Mouse (Mus musculus) intestine, embryonic 15.5 days (tissue): ENCODE results near the gene Cars2. TPM values are rescaled to one million over a fixed set of nuclear protein-coding genes. Genes with fewer than 3 reads are reported as not detected.

Experiments used
- ATAC-seq: fragments of 200-750 bp; cut with Nextera tagmentation; 2 replicates; pipeline ENCODE4 v1.8.0; 2017; ENCODE audit warnings: moderate TSS enrichment, moderate library complexity
- H3K27ac ChIP-seq: fragments of 300-500 bp; sonication (generic); 2 replicates; pipeline ENCODE4 v1.5.1; 2015; ENCODE audit warnings: mild to moderate bottlenecking, inconsistent platforms
- H3K27me3 ChIP-seq: fragments of 300-500 bp; sonication (generic); replicated peaks from 2 replicates; pipeline ENCODE4 v1.6.1; 2015; ENCODE audit warnings: inconsistent platforms
- H3K36me3 ChIP-seq: fragments of 300-500 bp; sonication (generic); 2 replicates; pipeline ENCODE4 v1.6.1; 2015; ENCODE audit warnings: inconsistent platforms
- H3K4me1 ChIP-seq: fragments of 300-500 bp; sonication (generic); replicated peaks from 2 replicates; pipeline ENCODE4 v1.6.1; 2015; ENCODE audit warnings: inconsistent platforms
- H3K4me2 ChIP-seq: fragments of 300-500 bp; sonication (generic); replicated peaks from 2 replicates; pipeline ENCODE4 v1.6.1; 2015; ENCODE audit warnings: mild to moderate bottlenecking, inconsistent platforms
- H3K4me3 ChIP-seq: fragments of 300-500 bp; sonication (generic); replicated peaks from 2 replicates; pipeline ENCODE4 v1.5.1; 2015; ENCODE audit warnings: inconsistent platforms
- H3K9ac ChIP-seq: fragments of 300-500 bp; sonication (generic); 2 replicates; pipeline ENCODE4 v1.6.1; 2015; ENCODE audit warnings: inconsistent platforms
- H3K9me3 ChIP-seq: fragments of 300-500 bp; sonication (generic); 2 replicates; pipeline ENCODE4 v1.6.1; 2016; ENCODE audit warnings: inconsistent platforms
- WGBS: fragments of 180-500 bp; shearing (Covaris S2); methylation state at CpG from one replicate; pipeline ENCODE4 v1.1.7; 2015; 5-methylcytosine and 5-hydroxymethylcytosine counted together
- polyA plus RNA-seq: library from polyadenylated mRNA; unstranded; fragments of >200 nt; fragmentation: Nextera tagmentation; extraction: Ambion mirVana; gene quantifications from 2 replicates; pipeline ENCODE4 v1.2.1, GENCODE M21; 2015

The Cars2 gene
- 26.2 and 33.1 TPM in 2 replicates for polyA plus RNA-seq

DNA sequence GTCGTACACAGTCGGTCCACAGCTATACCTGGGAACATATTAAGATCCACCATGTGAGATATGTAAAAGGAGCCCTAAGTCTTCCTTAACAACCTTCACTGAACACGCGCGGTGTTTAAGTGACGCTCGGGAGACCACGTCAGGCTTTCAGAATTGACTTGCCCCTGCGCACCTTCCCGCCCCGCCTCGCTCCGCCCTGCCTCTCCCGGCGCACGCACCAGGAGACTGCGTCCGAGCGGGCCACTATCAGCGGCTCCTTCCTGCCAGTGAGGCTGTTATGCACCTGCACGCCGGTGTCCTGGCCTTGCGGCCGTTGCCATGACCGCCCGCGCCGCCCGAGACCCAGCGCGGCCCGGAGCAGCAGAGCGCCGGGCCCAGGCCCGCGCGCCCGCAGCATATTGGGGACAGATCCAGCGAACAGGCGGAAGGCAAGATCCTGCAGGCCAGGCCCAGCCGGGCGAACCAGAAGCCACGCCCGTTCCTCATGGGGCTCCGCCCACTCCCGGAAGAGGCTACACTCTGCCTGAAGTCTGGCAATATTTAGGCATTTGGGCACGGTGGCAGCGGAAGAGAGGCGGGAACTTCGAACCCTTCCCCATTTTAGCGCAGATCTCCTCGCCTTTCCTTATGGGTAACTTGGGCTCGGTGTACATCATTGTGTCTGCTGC is at the start of gene Cars2:
Gene Cars2, minus strand, starts transcription at position 503 of the 668 bp plus-strand sequence.
- no peaks in the 10 kb centered on the region for H3K9me3 ChIP-seq
- peak; percentile 86 for ATAC-seq

DNA sequence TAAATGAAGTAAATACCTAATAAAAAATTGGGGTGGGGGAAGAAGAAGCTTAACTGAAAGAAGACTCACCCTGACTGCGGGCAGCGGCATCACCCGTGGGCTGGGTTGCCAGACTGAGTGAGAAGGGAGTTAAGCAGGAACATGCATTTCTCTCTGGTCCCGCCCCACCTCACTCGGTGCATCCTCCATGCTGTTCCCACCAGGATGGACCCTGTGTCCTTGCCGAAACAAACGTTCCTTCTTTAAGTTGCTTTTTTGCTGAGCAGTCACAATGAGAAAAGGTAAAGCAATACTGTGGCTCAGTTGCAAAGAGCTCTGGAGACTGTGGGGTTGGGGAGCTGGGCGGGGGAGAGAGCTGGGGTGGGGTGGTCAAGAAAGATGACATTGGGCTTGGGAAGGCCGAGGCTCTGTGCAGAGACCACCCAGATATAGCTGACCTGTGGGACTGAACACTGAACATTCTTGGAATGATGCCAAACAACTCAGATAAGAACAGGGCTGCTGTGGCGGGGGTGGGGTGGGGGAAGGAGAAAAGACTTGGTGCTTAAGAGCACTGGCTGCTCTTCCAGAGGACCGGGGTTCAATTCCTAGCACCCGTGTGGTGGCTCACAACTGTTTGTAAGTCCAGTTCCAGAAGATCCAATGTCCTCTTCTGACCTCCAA is 42.8 kb upstream of the Cars2 start:
- no peaks in the 10 kb centered on the region for H3K36me3 ChIP-seq
- H3K27ac ChIP-seq, result no peak overlapping the region
- H3K4me2 ChIP-seq, result no peak overlapping the region
- H3K9me3 ChIP-seq, result no peaks in the 10 kb centered on the region
- no peaks in the 10 kb centered on the region for H3K27me3 ChIP-seq
- H3K4me3 ChIP-seq, result no peak overlapping the region
- peak; percentile 39; the same call in 1 of the 2 replicates for ATAC-seq
- WGBS, result 57% methylated on average over 12 of the region's 12 CpGs
- H3K9ac ChIP-seq, result no peak overlapping the region
- 0 out of 2 replicates have a peak, but pooled peaks cover 6% of the 10 kb centered on the region for H3K4me1 ChIP-seq

More for the DNA sequence above, at the start of gene Cars2:
- peak within 1 kb of the TSS; percentile 81 for H3K4me2 ChIP-seq
- peaks cover 18% of the 10 kb centered on the region; the same call in 1 of the 2 replicates for H3K4me1 ChIP-seq
- H3K4me3 ChIP-seq, result peak within 1 kb of the TSS; percentile 72
- WGBS, result under 1% methylated on average over 53 of the region's 53 CpGs
- peak within 1 kb of the TSS; percentile 85 for H3K9ac ChIP-seq
- H3K36me3 ChIP-seq, result no peaks in the 10 kb centered on the region; the same call in 1 of the 2 replicates
- peak within 1 kb of the TSS; percentile 94 for H3K27ac ChIP-seq
- no peaks in the 10 kb centered on the region for H3K27me3 ChIP-seq

DNA sequence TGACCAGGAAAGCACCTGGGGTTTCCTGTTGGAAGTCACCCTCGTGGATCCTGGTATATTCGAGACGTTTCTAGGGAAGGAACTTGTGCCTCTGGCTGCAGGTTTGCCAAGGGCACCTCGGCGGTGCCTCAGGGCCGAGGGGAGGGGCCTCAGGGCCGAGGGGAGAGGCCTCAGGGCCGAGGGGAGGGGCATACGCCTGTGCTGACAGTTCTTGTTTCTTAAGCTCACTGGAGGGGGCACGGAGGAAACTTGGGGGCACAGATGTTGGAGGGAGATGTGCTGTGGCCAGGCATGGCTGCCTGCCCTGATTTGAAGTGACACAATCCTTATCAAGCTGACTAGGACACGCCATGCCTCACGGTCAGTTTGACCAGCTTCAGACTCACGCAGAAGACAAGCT is 41.7 kb upstream of the Cars2 start:
- ATAC-seq, result 0 out of 2 replicates have a peak, but pooled peaks have one; percentile 34
- no peaks in the 10 kb centered on the region for H3K36me3 ChIP-seq
- H3K4me2 ChIP-seq, result no peak overlapping the region
- no peak overlapping the region for H3K27ac ChIP-seq
- H3K4me3 ChIP-seq, result no peak overlapping the region
- H3K9ac ChIP-seq, result no peak overlapping the region
- WGBS, result 39% methylated on average over 13 of the region's 13 CpGs
- no peaks in the 10 kb centered on the region for H3K27me3 ChIP-seq
- 0 out of 2 replicates have a peak, but pooled peaks cover 6% of the 10 kb centered on the region for H3K4me1 ChIP-seq
- H3K9me3 ChIP-seq, result no peaks in the 10 kb centered on the region

DNA sequence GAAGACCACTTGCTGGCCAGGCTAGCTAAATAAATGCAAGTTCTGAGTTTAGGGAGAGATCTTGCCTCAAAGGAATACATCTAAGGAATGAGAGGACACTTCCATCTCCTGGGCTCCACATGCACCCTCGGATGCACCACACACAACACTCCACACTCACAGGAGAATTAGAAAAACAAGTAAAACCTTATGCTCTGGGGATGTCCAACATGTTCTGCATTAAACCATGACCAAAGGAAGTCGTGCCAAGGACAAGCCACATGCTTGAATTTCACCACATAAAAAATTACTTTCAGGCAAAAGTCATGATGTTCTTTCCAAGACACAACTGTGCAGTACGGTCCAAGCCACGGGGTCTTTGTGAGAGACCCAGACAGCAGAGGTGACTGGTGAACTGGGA is 41.3 kb upstream of the Cars2 start:
- Histone ChIP-seq H3K27me3 (no peaks in the 10 kb centered on the region), H3K27ac (no peak overlapping the region), H3K9ac (no peak overlapping the region), H3K36me3 (no peaks in the 10 kb centered on the region), H3K9me3 (no peaks in the 10 kb centered on the region), H3K4me2 (no peak overlapping the region), H3K4me1 (0 out of 2 replicates have a peak, but pooled peaks cover 6% of the 10 kb centered on the region), H3K4me3 (no peak overlapping the region)
- no peak for ATAC-seq
- WGBS, result 73% methylated on average over 4 of the region's 4 CpGs

DNA sequence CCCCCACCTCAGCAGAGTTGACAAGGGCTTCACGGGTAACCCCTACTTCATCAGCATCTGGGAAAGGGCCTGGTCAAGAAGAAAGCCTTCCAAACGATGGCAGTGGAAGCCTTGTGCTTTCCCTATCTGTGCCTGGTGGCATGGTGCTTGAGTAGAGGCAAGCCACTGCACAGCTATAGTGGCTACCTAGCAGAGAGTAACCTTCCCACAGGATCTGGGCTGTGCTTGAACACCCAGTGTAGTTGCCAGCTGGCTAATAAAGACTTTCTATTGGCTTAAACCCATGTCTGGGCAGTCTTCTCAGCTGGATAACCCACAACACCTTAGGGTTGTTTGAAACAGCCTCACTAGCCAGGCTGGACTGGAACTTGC is 35.8 kb upstream of the Cars2 start:
- Histone ChIP-seq H3K4me2 (no peak overlapping the region), H3K4me1 (peaks cover 13% of the 10 kb centered on the region), H3K27me3 (no peaks in the 10 kb centered on the region), H3K9me3 (no peaks in the 10 kb centered on the region), H3K4me3 (no peak overlapping the region), H3K36me3 (no peaks in the 10 kb centered on the region), H3K9ac (no peak overlapping the region), H3K27ac (peak overlapping the region; percentile 79; the same call in 1 of the 2 replicates)
- 32% methylated on average over 2 of the region's 2 CpGs for WGBS
- 0 out of 2 replicates have a peak, but pooled peaks have one; percentile 20 for ATAC-seq

DNA sequence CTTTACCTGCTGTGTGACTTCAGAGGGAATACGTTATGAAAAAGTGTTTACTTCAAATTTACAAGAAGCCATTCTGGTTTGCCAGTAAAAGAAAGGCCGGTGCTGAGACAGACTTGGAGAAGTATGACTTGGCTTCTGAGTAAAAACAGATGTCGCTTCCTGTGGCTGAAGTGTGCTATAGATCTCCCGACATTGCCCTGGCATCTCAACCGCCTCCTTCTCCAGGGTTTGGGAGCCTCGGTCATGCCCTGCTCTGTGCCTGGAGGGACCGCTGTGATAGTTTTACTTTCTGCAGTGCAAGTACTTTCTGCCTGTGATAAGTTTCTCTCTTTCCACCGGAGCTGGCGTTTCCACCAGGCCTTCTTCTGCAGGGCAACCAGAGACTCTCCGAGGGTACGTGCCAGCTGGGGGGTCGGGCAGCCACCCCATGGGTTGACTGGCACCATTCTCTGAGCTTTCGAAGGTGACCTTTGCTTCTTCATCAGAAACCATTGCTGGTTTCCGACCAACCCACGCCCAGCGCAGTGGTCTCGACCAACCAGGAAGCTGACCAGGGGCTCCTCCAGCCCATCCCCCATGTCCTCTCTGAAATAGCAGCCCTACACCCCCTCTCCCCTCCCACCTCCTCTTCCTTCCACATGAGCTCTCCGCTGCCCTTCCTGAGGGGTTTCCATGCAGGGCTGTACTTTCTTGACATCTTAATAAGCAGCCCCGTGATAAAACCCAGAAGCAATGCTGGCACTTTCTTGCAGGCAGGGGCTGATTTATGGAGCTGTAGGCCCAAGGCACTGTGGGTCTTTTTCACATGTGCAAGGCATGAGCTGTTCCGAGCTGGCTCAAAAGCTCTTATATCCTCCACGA is 35.2 kb upstream of the Cars2 start:
- Histone ChIP-seq H3K4me3 (no peak overlapping the region), H3K9me3 (no peaks in the 10 kb centered on the region), H3K27me3 (no peaks in the 10 kb centered on the region), H3K4me2 (peak overlapping the region; percentile 52), H3K27ac (peak overlapping the region; percentile 79), H3K4me1 (peaks cover 13% of the 10 kb centered on the region), H3K9ac (no peak overlapping the region), H3K36me3 (no peaks in the 10 kb centered on the region)
- 41% methylated on average over 21 of the region's 21 CpGs for WGBS
- ATAC-seq, result peak; percentile 74

DNA sequence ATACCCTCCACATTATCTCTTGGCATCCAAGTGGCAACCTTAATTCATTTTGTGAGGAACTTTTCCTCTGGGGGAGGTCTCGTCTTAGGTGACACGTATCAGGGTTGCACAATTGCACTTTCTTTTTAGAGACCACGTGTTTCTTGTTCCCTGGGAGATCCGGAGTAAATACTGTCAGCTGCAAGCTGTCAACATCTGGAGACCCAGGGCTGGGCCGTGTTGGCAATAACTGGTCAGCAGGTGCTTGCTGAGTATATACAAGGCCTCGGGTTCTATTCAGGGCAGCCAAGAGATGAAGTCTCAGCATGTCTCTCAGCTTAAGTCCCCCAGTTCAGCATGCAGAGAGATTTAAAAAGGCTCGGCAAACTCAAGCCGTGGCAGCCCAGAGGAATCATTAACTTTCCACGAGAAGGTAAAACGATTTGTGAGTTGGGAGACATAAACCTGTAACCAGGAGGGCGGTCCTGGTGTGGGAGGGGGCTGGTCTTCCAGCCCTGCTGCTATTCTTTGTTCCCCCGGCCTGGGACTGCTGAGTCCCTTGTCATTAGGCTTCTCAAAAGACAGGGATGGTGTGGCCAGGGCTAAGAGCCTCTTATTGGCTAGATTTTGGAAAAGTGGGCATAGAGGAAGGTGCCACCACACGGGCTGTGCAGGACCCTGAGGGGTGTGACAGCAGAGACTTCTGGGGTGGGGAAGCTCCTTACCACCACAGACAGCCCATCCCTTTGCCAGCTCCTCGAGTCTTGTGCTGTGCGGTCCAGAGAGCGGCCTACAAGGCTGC is 25.2 kb upstream of the Cars2 start:
- Histone ChIP-seq H3K9me3 (no peaks in the 10 kb centered on the region), H3K27ac (no peak overlapping the region), H3K9ac (no peak overlapping the region), H3K4me3 (no peak overlapping the region), H3K36me3 (no peaks in the 10 kb centered on the region), H3K4me2 (no peak overlapping the region), H3K27me3 (no peaks in the 10 kb centered on the region), H3K4me1 (peaks cover 12% of the 10 kb centered on the region)
- ATAC-seq, result peak; percentile 56
- WGBS, result 44% methylated on average over 16 of the region's 16 CpGs

DNA sequence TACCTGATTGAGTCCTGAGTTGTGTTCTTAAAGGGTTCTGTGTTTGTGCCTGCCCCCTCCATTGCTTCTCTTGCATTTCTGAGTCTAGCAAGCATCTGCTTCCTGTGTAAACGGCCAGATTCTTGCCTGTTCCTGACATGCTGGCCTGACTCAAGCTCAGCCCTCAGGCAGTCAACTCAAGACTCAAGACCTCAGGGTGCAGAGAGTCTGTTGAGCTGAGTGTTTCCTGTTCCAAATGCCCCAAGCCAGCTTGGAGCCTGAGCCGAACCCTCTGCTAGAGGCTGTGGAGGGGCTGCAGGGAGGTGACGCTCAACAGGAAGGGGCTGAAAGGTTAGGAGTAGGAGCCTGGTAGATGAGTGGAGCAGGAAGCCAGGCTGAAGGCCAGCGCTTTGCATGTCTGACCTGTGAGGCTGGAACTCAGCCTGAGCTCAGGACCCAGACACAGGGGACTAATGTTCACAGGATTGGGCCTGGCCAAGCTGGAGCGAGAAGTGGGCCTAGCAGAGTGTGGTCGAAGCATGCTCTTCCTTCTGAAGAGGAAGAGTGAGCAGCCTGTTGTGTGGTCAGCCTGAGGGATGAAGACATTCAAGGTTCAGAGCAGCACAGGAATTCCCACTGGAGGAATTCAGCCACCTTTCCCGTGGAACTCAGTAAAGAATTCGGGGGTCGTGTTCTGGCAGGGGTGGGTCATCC is 24.5 kb upstream of the Cars2 start:
- Histone ChIP-seq H3K36me3 (no peaks in the 10 kb centered on the region), H3K27ac (peak overlapping the region; percentile 23; the same call in 1 of the 2 replicates), H3K4me2 (no peak overlapping the region), H3K4me3 (no peak overlapping the region), H3K4me1 (peaks cover 12% of the 10 kb centered on the region), H3K9ac (no peak overlapping the region), H3K9me3 (no peaks in the 10 kb centered on the region), H3K27me3 (no peaks in the 10 kb centered on the region)
- ATAC-seq, result 0 out of 2 replicates have a peak, but pooled peaks have one; percentile 43
- 56% methylated on average over 9 of the region's 9 CpGs for WGBS

DNA sequence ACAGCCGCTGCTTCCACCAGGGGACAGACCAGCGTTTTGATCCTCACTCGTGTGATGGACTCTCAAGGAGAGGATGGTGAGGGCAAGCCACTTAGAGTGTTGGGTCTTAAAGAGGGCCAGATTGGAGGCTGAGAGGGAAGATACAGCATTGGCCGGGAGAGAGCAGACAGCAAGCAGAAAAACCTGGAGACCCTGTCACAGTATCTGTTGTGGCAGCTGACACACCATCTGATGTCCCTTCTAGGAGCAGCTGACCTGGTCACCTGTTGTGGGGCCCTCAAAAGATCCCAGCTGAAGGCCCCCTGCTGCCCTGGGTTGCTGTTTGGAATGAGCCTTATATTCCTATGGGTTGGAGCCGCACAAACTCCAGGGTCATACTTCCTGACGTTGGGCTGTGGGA is 21.8 kb upstream of the Cars2 start:
- Histone ChIP-seq H3K4me2 (no peak overlapping the region), H3K36me3 (no peaks in the 10 kb centered on the region), H3K4me3 (no peak overlapping the region), H3K9me3 (no peaks in the 10 kb centered on the region), H3K27ac (no peak overlapping the region), H3K27me3 (no peaks in the 10 kb centered on the region), H3K4me1 (peaks cover 12% of the 10 kb centered on the region), H3K9ac (no peak overlapping the region)
- no peak for ATAC-seq
- 76% methylated on average over 6 of the region's 6 CpGs for WGBS

DNA sequence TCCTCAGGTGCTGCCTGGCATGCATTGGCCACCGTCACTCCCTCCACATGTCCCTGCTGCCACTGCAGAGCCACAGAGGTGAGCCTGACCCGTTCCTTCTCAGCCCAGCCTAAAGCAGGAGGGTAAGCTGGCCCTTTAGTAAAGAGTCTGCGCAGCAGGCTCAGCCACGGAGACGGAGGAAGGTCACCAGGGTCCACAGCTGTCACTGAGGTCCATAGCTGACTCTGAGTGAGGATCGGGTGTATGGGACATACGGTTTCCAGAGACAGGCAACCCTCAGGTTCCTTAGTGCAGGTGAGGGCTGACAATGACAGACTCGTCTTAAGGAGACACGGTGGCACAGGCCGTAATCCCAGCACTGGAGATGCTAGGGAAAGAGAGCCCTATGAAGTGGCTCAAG is 21.4 kb upstream of the Cars2 start:
- no peak overlapping the region for H3K4me3 ChIP-seq
- H3K36me3 ChIP-seq, result peaks cover 2% of the 10 kb centered on the region
- peaks cover 12% of the 10 kb centered on the region for H3K4me1 ChIP-seq
- no peak overlapping the region for H3K9ac ChIP-seq
- no peak overlapping the region for H3K27ac ChIP-seq
- no peaks in the 10 kb centered on the region for H3K9me3 ChIP-seq
- H3K27me3 ChIP-seq, result no peaks in the 10 kb centered on the region
- ATAC-seq, result no peak
- H3K4me2 ChIP-seq, result no peak overlapping the region
- 89% methylated on average over 10 of the region's 10 CpGs for WGBS

DNA sequence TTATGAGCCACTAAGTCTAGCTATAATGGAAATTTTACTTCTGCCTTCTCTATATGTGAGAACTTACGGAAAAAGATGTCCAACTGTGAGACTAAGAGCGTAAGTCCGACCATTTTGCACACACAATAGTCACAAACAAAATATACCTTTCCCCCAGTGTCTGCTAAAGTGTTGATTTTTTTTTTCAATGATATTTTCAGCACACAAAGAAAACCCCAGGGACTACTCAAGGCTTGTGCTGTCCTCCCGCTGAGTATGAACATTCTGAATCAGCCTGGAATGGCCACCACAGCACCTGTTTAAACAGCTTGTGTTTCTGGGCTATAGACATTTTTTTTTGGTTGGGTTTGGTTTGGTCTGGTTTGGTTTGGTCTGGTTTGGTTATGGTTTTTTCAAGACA is 20.2 kb upstream of the Cars2 start:
- Histone ChIP-seq H3K36me3 (peaks cover 3% of the 10 kb centered on the region), H3K27me3 (no peaks in the 10 kb centered on the region), H3K4me3 (no peak overlapping the region), H3K4me1 (peaks cover 7% of the 10 kb centered on the region; the same call in 1 of the 2 replicates), H3K4me2 (no peak overlapping the region), H3K9me3 (no peaks in the 10 kb centered on the region), H3K27ac (no peak overlapping the region), H3K9ac (no peak overlapping the region)
- 90% methylated on average over 4 of the region's 4 CpGs for WGBS
- no peak for ATAC-seq
